Mouse (Mus musculus) cerebellum, adult (tissue): Measurements from ENCODE around the gene Htr5a.

Source experiments
- ATAC-seq: cut with Nextera tagmentation; 2 replicates; pipeline ENCODE4 v1.9.2; 2017; ENCODE audit warnings: mild to moderate bottlenecking, moderate library complexity, mixed read lengths; ENCODE audit not compliant: insufficient number of reproducible peaks, low FRiP score, low TSS enrichment

The Htr5a gene

DNA sequence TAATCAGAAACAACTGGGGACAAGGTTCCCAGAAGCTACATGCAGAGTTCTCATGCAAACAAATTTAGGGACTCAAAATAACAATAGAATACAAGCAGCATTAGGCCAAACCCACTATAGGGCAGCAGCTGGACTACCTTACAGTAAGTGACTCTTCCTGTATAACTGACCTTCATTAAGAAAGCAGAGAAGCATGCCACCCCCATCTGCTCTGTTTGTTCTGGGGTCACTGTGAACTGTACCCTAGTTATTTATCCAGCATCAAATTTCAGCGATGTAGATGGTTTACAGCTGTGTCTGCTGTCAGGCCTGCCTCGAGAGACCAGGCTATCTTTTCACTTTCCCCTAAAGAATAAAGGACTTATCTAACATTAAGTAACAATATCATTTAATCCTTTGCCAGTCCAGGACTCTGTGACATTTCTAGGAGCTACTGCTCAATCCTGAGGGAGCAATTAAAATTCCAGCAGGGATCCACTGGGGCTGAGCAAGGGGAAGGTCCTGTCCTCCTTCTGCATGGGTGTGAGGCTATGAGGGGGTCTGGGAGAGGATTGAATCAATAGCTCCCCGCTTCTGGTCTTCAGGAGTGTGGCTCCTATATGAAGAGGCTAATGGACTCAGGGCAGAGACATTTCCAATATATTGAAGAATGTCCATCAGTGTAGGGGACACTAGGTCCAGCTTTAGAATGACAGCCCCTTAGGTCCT, 38.5 kb downstream of the Htr5a start:
- no peak for ATAC-seq

DNA sequence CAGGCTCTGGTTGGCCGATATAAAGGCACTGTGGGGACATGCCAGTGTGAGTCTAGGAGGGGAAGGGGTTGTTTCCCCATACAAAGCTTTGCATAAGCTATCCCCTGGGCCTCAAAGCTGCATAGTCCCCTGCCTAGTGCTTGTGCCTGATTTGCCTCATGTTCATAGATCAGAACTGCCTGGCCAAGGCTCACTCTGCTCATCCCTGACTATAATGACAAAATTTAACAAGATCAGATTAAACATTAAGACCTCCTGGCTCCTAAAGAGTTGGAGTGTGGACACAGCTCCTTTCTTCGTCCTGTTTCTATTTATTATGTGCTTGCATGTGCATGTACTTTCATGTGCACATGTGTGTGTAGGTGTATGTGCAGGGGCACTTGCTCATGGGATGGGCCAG, 39.3 kb downstream of the Htr5a start:
- ATAC-seq, result no peak

DNA sequence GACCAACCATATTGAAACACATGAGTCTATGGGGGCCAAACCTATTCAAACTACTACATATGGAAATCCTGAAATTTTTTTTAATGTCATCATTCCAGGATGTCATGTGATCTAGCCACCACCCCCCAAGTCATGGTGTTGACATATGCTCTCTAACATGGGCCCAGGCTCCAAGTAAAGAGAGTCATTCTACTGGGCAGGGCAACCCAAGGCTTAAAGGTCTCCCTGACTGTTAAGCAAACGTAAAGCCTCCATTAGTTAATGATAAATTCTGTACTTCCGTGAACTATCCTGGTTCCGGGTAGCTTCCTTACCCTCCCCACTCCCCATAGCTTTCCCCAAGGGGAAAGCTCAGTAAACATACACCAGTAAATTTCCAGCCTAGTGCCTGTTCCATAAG, 46.1 kb downstream of the Htr5a start:
- ATAC-seq, result no peak

DNA sequence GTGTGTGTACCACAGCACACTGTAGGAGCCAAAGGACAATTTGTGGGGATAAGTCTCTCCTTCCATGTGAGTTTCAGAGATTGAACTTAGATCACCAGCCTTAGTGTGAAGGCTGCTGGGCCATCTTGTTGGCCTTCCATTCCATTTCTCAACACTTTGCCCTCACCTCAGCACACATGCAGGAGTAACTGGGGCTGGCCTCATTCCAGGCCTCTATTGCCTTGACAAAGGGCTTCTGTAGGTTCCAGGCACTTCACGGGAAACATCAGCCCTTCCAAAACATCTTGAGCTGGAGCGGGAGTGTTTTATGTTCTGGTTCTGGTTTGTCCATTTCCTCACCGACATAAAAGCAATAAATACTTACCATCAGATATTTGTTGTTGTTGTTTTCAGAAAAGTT, 54.0 kb downstream of the Htr5a start:
- no peak for ATAC-seq

DNA sequence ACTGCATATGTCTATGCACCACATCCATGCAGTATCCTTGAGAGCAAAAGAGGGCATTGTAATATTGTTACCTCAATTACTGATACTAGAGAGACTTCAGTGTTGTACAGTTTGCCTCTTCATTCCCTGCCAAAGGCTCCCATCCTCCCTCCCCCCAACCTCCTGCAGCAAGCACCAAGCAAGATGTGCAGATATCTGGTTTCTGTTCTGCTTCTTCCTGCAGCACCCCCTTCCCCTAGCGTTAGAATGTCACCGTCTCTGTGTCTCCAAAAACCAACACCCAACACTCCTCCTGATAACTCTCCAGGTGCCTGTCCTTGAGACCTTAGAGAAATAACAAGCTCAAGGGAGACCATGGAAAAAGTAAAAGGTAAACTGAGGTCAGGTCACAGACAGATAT, 57.8 kb downstream of the Htr5a start:
- no peak for ATAC-seq

DNA sequence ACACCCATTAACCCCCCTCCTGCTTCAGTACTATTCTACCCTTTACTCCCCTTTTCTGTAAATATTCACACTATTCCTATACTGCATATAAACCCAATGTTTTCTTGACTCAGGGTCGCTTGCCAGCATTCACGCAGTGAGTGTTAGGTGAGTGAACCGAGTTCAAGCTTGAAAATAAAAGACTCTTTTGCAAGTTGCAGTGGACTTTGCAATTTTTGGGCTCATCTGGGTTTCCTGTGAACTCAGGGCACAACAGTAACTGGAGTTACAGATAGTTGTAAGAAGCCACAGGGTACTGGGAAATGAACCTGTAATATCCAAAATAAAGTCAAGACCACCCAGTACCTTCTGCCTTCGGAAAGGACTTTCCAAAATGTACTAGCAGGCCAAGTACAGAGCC, 58.2 kb downstream of the Htr5a start:
- ATAC-seq, result no peak
